Mouse (Mus musculus): ENCODE measurements at regions not wholly inside any gene's neighbourhood (a gene's known extent, or its start where the extent isn't known, plus 50 kb on each side); places are given as distances from the start of the nearest gene placed in this dataset.

- TF ChIP-seq POLR2A (IDR thresholded peaks at IDR 0.05; ENCODE audit: borderline replicate concordance, low read depth, low read length) (no peak), CTCF (IDR thresholded peaks at IDR 0.05; ENCODE audit: low read depth, low read length) (no peak)
Observed at GRCm38 (mm10) chr16:8918741-8919535, 89.0 kb downstream of the 1810013L24Rik start.

Data from bone marrow macrophage, adult 2 months (primary cell).